In the genomic region with DNA sequence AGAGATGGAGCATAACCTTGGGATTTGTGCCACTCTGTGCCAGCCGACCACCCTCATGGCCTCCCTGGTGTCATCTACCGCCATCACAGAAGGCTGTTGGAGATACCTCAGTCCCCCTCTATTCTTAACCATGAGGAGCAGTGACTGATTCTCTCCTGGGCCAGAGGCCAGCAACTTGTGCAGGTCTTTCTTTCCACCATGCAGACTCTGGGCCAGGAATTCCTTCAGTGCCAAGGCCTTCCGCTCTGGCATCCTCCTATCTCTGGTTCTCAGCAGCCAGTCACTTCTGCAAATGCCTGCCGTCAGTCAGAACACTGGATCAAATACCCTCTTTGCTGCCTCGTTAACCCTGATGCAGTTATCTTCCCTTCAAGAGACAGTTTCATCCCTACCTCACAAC, we compare ENCODE assay signal across 15 mouse cellular contexts. TPM values are rescaled to one million over a fixed set of nuclear protein-coding genes. Genes with fewer than 3 reads are reported as not detected.
DNase-seq lines count a peak whose midpoint lies in the region; ATAC-seq and TF ChIP-seq lines count a peak whose summit lies in the region.
"Had no signal": no experiment of that assay in that cellular context is flagged by ENCODE, and none has a peak within 500 bp of the region (broad histone marks: within the 10 kb centered on the region; RNA-seq: fewer than 3 reads in every experiment).

No protein-coding gene starts in this region.

- no peaks in the 10 kb centered on the region for H3K27me3 ChIP-seq in forebrain, embryonic 14.5 days (replicated peaks; ENCODE audit: control insufficient read depth, insufficient read depth, low read length)
- no peaks in the 10 kb centered on the region for H3K27me3 ChIP-seq in forebrain, postnatal 0 days (ENCODE audit: insufficient read depth, low read length)
- H3K27me3 ChIP-seq in heart, postnatal 0 days (ENCODE audit: control insufficient read depth, insufficient read depth, low read length): no peaks in the 10 kb centered on the region
- H3K27me3 ChIP-seq: limb, embryonic 12.5 days; megakaryocyte, embryonic 14.5 days; neural tube, embryonic 12.5 days had no signal

- no peak for ATAC-seq in forebrain, embryonic 14.5 days
- no peak for ATAC-seq in forebrain, postnatal 0 days
- peak; percentile 40; the same call in 1 of the 2 replicates for ATAC-seq in heart, postnatal 0 days (ENCODE audit: insufficient read depth, low read depth)

- no peak overlapping the region for H3K4me3 ChIP-seq in forebrain, embryonic 14.5 days (ENCODE audit: low read depth, low read length)
- H3K4me3 ChIP-seq in forebrain, postnatal 0 days (ENCODE audit: low read depth, low read length): no peak overlapping the region
- H3K4me3 ChIP-seq in layer of hippocampus, adult 2 months: no peak overlapping the region
- no peak overlapping the region for H3K4me3 ChIP-seq in heart, postnatal 0 days (ENCODE audit: low read depth, low read length)
- H3K4me3 ChIP-seq: limb, embryonic 12.5 days; megakaryocyte, embryonic 14.5 days; neural tube, embryonic 12.5 days had no signal

- no peak overlapping the region for H3K4me2 ChIP-seq in forebrain, embryonic 14.5 days (ENCODE audit: low read length)
- H3K4me2 ChIP-seq in forebrain, postnatal 0 days (ENCODE audit: low read depth): no peak overlapping the region
- H3K4me2 ChIP-seq in heart, postnatal 0 days (ENCODE audit: low read depth, low read length): no peak overlapping the region
- H3K4me2 ChIP-seq: limb, embryonic 12.5 days; neural tube, embryonic 12.5 days had no signal

- peaks cover 10% of the 10 kb centered on the region; the same call in 1 of the 2 replicates for H3K36me3 ChIP-seq in forebrain, embryonic 14.5 days (ENCODE audit: control insufficient read depth, insufficient read depth, low read length)
- H3K36me3 ChIP-seq in forebrain, postnatal 0 days (ENCODE audit: insufficient read depth): peaks cover 6% of the 10 kb centered on the region; the same call in 1 of the 2 replicates
- peaks cover 20% of the 10 kb centered on the region for H3K36me3 ChIP-seq in heart, postnatal 0 days (replicated peaks; ENCODE audit: control insufficient read depth, insufficient read depth, low read length)

- 62% methylated on average over 5 of the region's 5 CpGs for WGBS in forebrain, embryonic 14.5 days
- 36% methylated on average over 5 of the region's 5 CpGs for WGBS in forebrain, postnatal 0 days
- 34% methylated on average over 5 of the region's 5 CpGs for WGBS in heart, postnatal 0 days

- no peak for TF ChIP-seq EP300 in heart, postnatal 0 days (IDR thresholded peaks at IDR 0.05; ENCODE audit: low read depth)

- TF ChIP-seq CTCF in forebrain, postnatal 0 days (IDR thresholded peaks at IDR 0.05; ENCODE audit: low read depth): no peak
- TF ChIP-seq CTCF in layer of hippocampus, adult 2 months (conservative IDR thresholded peaks at IDR 0.05): no peak
- TF ChIP-seq CTCF in heart, postnatal 0 days (IDR thresholded peaks at IDR 0.05; ENCODE audit: low read depth): no peak

- peak; percentile 28 for DNase-seq in forebrain, embryonic 14.5 days (ENCODE audit: low spot score)
- no peak for DNase-seq in forebrain, postnatal 0 days
- DNase-seq in layer of hippocampus, adult 2 months (ENCODE audit: low spot score in 2 of 2): no peak
- DNase-seq in layer of hippocampus, postnatal 14 days (ENCODE audit: low spot score in 2 of 2): no peak
- DNase-seq in adrenal gland, postnatal 36 days: peak; percentile 69 to 70
- DNase-seq in heart, postnatal 0 days (ENCODE audit: low spot score): peak; percentile 57
- DNase-seq in kidney, adult 11 months: no peak
- no peak for DNase-seq in right cerebral cortex, postnatal 36 days (ENCODE audit: low spot score in 2 of 2)
- DNase-seq: gastrocnemius, postnatal 14 days; kidney, adult 2 months; lung, adult 2 months; thymus, postnatal 36 days had no signal

- peaks cover 18% of the 10 kb centered on the region; the same call in 1 of the 2 replicates for H3K4me1 ChIP-seq in forebrain, embryonic 14.5 days (ENCODE audit: control insufficient read depth, insufficient read depth, low read length)
- peaks cover 8% of the 10 kb centered on the region; the same call in 1 of the 2 replicates for H3K4me1 ChIP-seq in forebrain, postnatal 0 days (ENCODE audit: insufficient read depth)
- H3K4me1 ChIP-seq in heart, postnatal 0 days (ENCODE audit: control insufficient read depth, insufficient read depth): peaks cover 40% of the 10 kb centered on the region

- H3K27ac ChIP-seq in forebrain, embryonic 14.5 days (ENCODE audit: low read depth, low read length): peak overlapping the region; percentile 35; the same call in 1 of the 2 replicates
- no peak overlapping the region for H3K27ac ChIP-seq in forebrain, postnatal 0 days (ENCODE audit: low read depth, low read length)
- H3K27ac ChIP-seq in layer of hippocampus, adult 2 months: peak overlapping the region; percentile 47; the same call in 1 of the 2 replicates
- peak overlapping the region; percentile 56 for H3K27ac ChIP-seq in heart, postnatal 0 days (ENCODE audit: low read depth)
- H3K27ac ChIP-seq: limb, embryonic 12.5 days; neural tube, embryonic 12.5 days had no signal

- H3K9ac ChIP-seq in forebrain, embryonic 14.5 days (ENCODE audit: low read length): no peak overlapping the region
- no peak overlapping the region for H3K9ac ChIP-seq in forebrain, postnatal 0 days
- no peak overlapping the region for H3K9ac ChIP-seq in heart, postnatal 0 days (replicated peaks; ENCODE audit: low read depth, low read length)
- H3K9ac ChIP-seq: limb, embryonic 12.5 days; neural tube, embryonic 12.5 days had no signal

- H3K9me3 ChIP-seq in forebrain, embryonic 14.5 days (replicated peaks; ENCODE audit: control insufficient read depth, low read length): no peaks in the 10 kb centered on the region
- H3K9me3 ChIP-seq in forebrain, postnatal 0 days (ENCODE audit: low read length): no peaks in the 10 kb centered on the region
- H3K9me3 ChIP-seq in heart, postnatal 0 days (replicated peaks; ENCODE audit: control insufficient read depth, low read length): no peaks in the 10 kb centered on the region
- H3K9me3 ChIP-seq: neural tube, embryonic 12.5 days had no signal

RNA-seq across cellular contexts. Expression of a gene that starts 31.9 kb away (rescaled TPM):
- 42.6 and 44.3 TPM in 2 replicates for polyA plus RNA-seq in forebrain, embryonic 14.5 days (2014; fragmentation: Nextera tagmentation; extraction: Ambion mirVana)
- 56.2 and 70.7 TPM in 2 replicates for total RNA-seq in forebrain, postnatal 0 days (2014; rRNA removed)
- polyA plus RNA-seq in forebrain, postnatal 0 days (2015; fragmentation: Nextera tagmentation; extraction: Ambion mirVana): 28.9 and 32.8 TPM in 2 replicates
- 10 to 100 TPM; 64.2 to 70.8 TPM for total RNA-seq in layer of hippocampus, adult 2 months (2021)
- 10 to 100 TPM; 53.2 to 55.2 TPM for total RNA-seq in layer of hippocampus, postnatal 14 days (2021)
- total RNA-seq in adrenal gland, postnatal 36 days (2021): 100 to 1,000 TPM; 160 to 181 TPM
- 77.2 and 81.7 TPM in 2 replicates for total RNA-seq in heart, postnatal 0 days (2014; rRNA removed; ENCODE audit: low replicate concordance)
- polyA plus RNA-seq in heart, postnatal 0 days (2015; fragmentation: Nextera tagmentation; extraction: Ambion mirVana): 29.9 and 31.0 TPM in 2 replicates

Comparison
In these comparisons a context has a peak if more than half of its experiments do, and no peak if none do; other contexts are left out.
1. DNase-seq: peak in forebrain, embryonic 14.5 days (single experiment), adrenal gland, postnatal 36 days (2 of 2) and heart, postnatal 0 days (single experiment); none in forebrain, postnatal 0 days (single experiment), layer of hippocampus, adult 2 months (0 of 2), layer of hippocampus, postnatal 14 days (0 of 2), kidney, adult 11 months (single experiment) and right cerebral cortex, postnatal 36 days (0 of 2).